Mouse (Mus musculus) liver, embryonic 14.5 days (tissue): ENCODE measurements around the gene Trim16. TPM values are rescaled to one million over a fixed set of nuclear protein-coding genes. Genes with fewer than 3 reads are reported as not detected.

Source experiments
- ATAC-seq: fragments of 200-750 bp; cut with Nextera tagmentation; 2 replicates; pipeline ENCODE4 v1.8.0; 2017; ENCODE audit warnings: moderate number of reproducible peaks, mild to moderate bottlenecking, moderate library complexity; ENCODE audit not compliant: insufficient read depth
- DNase-seq, 3 experiments: peaks; one replicate each; pipeline ENCODE4 v3.0.0-alpha.2; 2012 to 2013; ENCODE audit warnings: low read depth in 3 of 3, low spot score in 3 of 3
- H3K27ac ChIP-seq: fragments of 300-500 bp; sonication (generic); 2 replicates; pipeline ENCODE4 v1.5.1; 2014; ENCODE audit warnings: moderate library complexity, mild to moderate bottlenecking, control low read depth, inconsistent platforms
- H3K27me3 ChIP-seq: fragments of 300-500 bp; sonication (generic); 2 replicates; pipeline ENCODE4 v1.6.1; 2014; ENCODE audit warnings: mild to moderate bottlenecking, low read length, moderate library complexity; ENCODE audit not compliant: control insufficient read depth, insufficient read depth
- H3K36me3 ChIP-seq: fragments of 300-500 bp; sonication (generic); replicated peaks from 2 replicates; pipeline ENCODE4 v1.6.1; 2014; ENCODE audit warnings: low read depth; ENCODE audit not compliant: control insufficient read depth, insufficient read depth
- H3K4me1 ChIP-seq, 2 experiments: fragments of 200-500 bp in 1 of 2; fragments of 300-500 bp in 1 of 2; sonication (generic) in 1 of 2; replicated peaks; 2 replicates each; pipeline ENCODE4 v1.6.1; 2012 to 2014; ENCODE audit warnings: antibody characterized with exemption in 1 of 2, inconsistent platforms in 1 of 2, low read length in 1 of 2; ENCODE audit not compliant: control insufficient read depth in 2 of 2, insufficient read depth in 2 of 2
- H3K4me2 ChIP-seq: fragments of 300-500 bp; sonication (generic); 2 replicates; pipeline ENCODE4 v1.6.1; 2014; ENCODE audit warnings: low read depth, mild to moderate bottlenecking, control low read depth, moderate library complexity
- H3K4me3 ChIP-seq, 2 experiments: fragments of 200-500 bp in 1 of 2; fragments of 300-500 bp in 1 of 2; sonication (generic) in 1 of 2; 2 replicates each; pipeline ENCODE4 v1.5.1; 2012 to 2014; ENCODE audit warnings: low read depth in 2 of 2, low read length in 2 of 2, mild to moderate bottlenecking in 2 of 2, control low read depth in 1 of 2, inconsistent platforms in 1 of 2, moderate library complexity in 1 of 2; ENCODE audit not compliant: insufficient read depth in 1 of 2
- H3K9ac ChIP-seq: fragments of 300-500 bp; sonication (generic); replicated peaks from 2 replicates; pipeline ENCODE4 v1.6.1; 2014; ENCODE audit warnings: mild to moderate bottlenecking, control low read depth, moderate library complexity
- H3K9me3 ChIP-seq: fragments of 300-500 bp; sonication (generic); 2 replicates; pipeline ENCODE4 v1.6.1; 2016; ENCODE audit warnings: low read length, mixed read lengths; ENCODE audit not compliant: control insufficient read depth
- CTCF ChIP-seq: IDR thresholded peaks from 2 replicates; pipeline ENCODE4 v1.5.1; 2016; ENCODE audit warnings: antibody characterized with exemption, low read depth, control low read depth
- EP300 ChIP-seq: IDR thresholded peaks from 2 replicates; pipeline ENCODE4 v1.6.1; 2016; ENCODE audit warnings: antibody characterized with exemption, low read depth
- WGBS: fragments of 180-500 bp; shearing (Covaris S2); extraction: QIAGEN DNeasy Blood & Tissue Kit; methylation state at CpG from one replicate; pipeline ENCODE4 v1.1.7; 2014; ENCODE audit not compliant: insufficient replicate concordance; 5-methylcytosine and 5-hydroxymethylcytosine counted together
- polyA plus RNA-seq, 2 experiments: library from polyadenylated mRNA; depleted of rRNA in 1 of 2; stranded (reverse) in 1 of 2; unstranded in 1 of 2; fragments of >200 nt; fragmentation: Nextera tagmentation in 1 of 2; extraction: Ambion mirVana in 1 of 2; gene quantifications; 2 replicates each; pipeline versions ENCODE4 v1.2.1 to v1.2.3; 2012 to 2014

Gene Trim16
- polyA plus RNA-seq (2012; rRNA removed) (0.39 and 0.61 TPM in 2 replicates), polyA plus RNA-seq (2014; fragmentation: Nextera tagmentation; extraction: Ambion mirVana) (0.43 and 0.49 TPM in 2 replicates)

GRCm38 (mm10) chr11:62820059-62820541 lies at the start of gene Trim16:
Gene Trim16 (plus strand): TSS chr11:62820231.
- no peak for TF ChIP-seq EP300
- no peak for TF ChIP-seq CTCF
- Histone ChIP-seq H3K36me3 (no peaks in the 10 kb centered on the region), H3K9me3 (no peaks in the 10 kb centered on the region), H3K4me1 (peaks cover 2 to 21% of the 10 kb centered on the region in 2 experiments; a peak in 2 of 4 replicates), H3K9ac (no peak within 1 kb of the TSS), H3K4me3 (peak within 1 kb of the TSS; percentile 17 to 22; a peak in 3 of 4 replicates), H3K27ac (no peak within 1 kb of the TSS), H3K27me3 (no peaks in the 10 kb centered on the region; the same call in 1 of the 2 replicates), H3K4me2 (peak within 1 kb of the TSS; percentile 53)
- WGBS, result 7% methylated on average over 15 of the region's 15 CpGs
- peak in 2 of 3 experiments; percentile 9 to 32 for DNase-seq
- ATAC-seq, result 0 out of 2 replicates have a peak, but pooled peaks have one; percentile 37

DNA sequence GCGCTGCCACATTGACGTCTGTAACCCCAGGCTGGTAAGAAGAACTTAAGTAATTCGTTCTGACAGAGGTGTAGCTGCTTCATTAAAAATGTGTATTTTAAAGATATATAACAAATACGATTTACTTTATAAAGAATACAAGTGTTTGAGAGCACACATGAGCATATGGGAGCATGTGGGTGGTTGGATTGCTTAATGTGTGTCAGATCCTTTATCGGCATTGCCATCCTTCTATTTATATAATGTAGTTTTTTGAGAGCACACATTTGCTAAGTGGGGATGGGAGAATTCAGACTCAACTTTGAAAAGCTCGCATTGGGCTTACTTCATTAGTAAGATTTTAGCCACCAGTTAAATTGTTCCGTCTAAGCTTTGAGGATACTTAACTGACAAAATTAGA lies 43.5 kb upstream of the Trim16 start:
- Histone ChIP-seq H3K27me3 (no peaks in the 10 kb centered on the region), H3K4me3 (no peak overlapping the region), H3K9me3 (peaks cover 5% of the 10 kb centered on the region), H3K4me1 (no peaks in the 10 kb centered on the region), H3K9ac (no peak overlapping the region), H3K27ac (no peak overlapping the region), H3K36me3 (no peaks in the 10 kb centered on the region), H3K4me2 (no peak overlapping the region)
- 68% methylated on average over 7 of the region's 7 CpGs for WGBS
- no peak for TF ChIP-seq CTCF
- no peak for TF ChIP-seq EP300
- ATAC-seq, result no peak
- DNase-seq, result no peak

GRCm38 (mm10) chr11:62788935-62789616 lies 31.0 kb upstream of the Trim16 start, which contains the start of gene Zfp286:
Gene Zfp286 (minus strand): TSS chr11:62789462.
- H3K27ac ChIP-seq, result no peak within 1 kb of the TSS
- peak within 1 kb of the TSS; percentile 49 to 70 for H3K4me3 ChIP-seq
- H3K27me3 ChIP-seq, result no peaks in the 10 kb centered on the region
- no peaks in the 10 kb centered on the region for H3K9me3 ChIP-seq
- peaks cover 0 to 5% of the 10 kb centered on the region in 2 experiments; a peak in 2 of 4 replicates for H3K4me1 ChIP-seq
- TF ChIP-seq EP300 (no peak), CTCF (no peak)
- H3K36me3 ChIP-seq, result no peaks in the 10 kb centered on the region
- WGBS, result 10% methylated on average over 34 of the region's 34 CpGs
- peak within 1 kb of the TSS; percentile 70 for H3K4me2 ChIP-seq
- ATAC-seq, result peak; percentile 61; the same call in 1 of the 2 replicates
- DNase-seq, result peak; percentile 41 to 50 (median 45)
- H3K9ac ChIP-seq, result no peak within 1 kb of the TSS; the same call in 1 of the 2 replicates

GRCm38 (mm10) chr11:62789617-62789936 lies 30.5 kb upstream of the Trim16 start:
- 48% methylated on average over 3 of the region's 3 CpGs for WGBS
- TF ChIP-seq CTCF (no peak), EP300 (no peak)
- DNase-seq (no peak), ATAC-seq (no peak)
- H3K9me3 ChIP-seq, result no peaks in the 10 kb centered on the region
- H3K27ac ChIP-seq, result no peak overlapping the region
- H3K9ac ChIP-seq, result no peak overlapping the region; the same call in 1 of the 2 replicates
- H3K4me2 ChIP-seq, result peak overlapping the region; percentile 70
- H3K36me3 ChIP-seq, result no peaks in the 10 kb centered on the region
- H3K4me3 ChIP-seq, result peak overlapping the region; percentile 49 to 70
- H3K27me3 ChIP-seq, result no peaks in the 10 kb centered on the region
- H3K4me1 ChIP-seq, result peaks cover 0 to 5% of the 10 kb centered on the region in 2 experiments; a peak in 2 of 4 replicates

GRCm38 (mm10) chr11:62804119-62804518 lies 15.9 kb upstream of the Trim16 start:
- ATAC-seq (no peak), DNase-seq (no peak)
- H3K9me3 ChIP-seq, result no peaks in the 10 kb centered on the region
- H3K4me3 ChIP-seq, result no peak overlapping the region
- TF ChIP-seq CTCF (no peak), EP300 (no peak)
- H3K4me1 ChIP-seq, result no peaks in the 10 kb centered on the region
- 41% methylated on average over 13 of the region's 13 CpGs for WGBS
- H3K9ac ChIP-seq, result no peak overlapping the region
- no peak overlapping the region for H3K4me2 ChIP-seq
- no peaks in the 10 kb centered on the region for H3K27me3 ChIP-seq
- no peak overlapping the region for H3K27ac ChIP-seq
- no peaks in the 10 kb centered on the region for H3K36me3 ChIP-seq
